Mouse (Mus musculus): ENCODE measurements around the gene Vmn1r24. TPM values are rescaled to one million over a fixed set of nuclear protein-coding genes. Genes with fewer than 3 reads are reported as not detected.

Vmn1r24 gene
- polyA plus RNA-seq (2014; fragmentation: Illumina TruSeq; extraction: RNeasy Lipid Tissue Mini Kit (QIAGEN cat#74804)): not detected

GRCm38 (mm10) chr6:57961403-57961802 lies at the start of gene Vmn1r24:
Vmn1r24 (minus strand) TSS chr6:57961503.

GRCm38 (mm10) chr6:57980710-57981109 lies 19.4 kb upstream of the Vmn1r24 start, which contains the start of gene Vmn1r25:
Vmn1r25 (minus strand) TSS chr6:57980810.

GRCm38 (mm10) chr6:57926738-57927137 lies 34.6 kb downstream of the Vmn1r24 start, which contains the start of gene Vmn1r23:
Vmn1r23 (minus strand) TSS chr6:57926838.

GRCm38 (mm10) chr6:57907928-57908327 lies 53.4 kb downstream of the Vmn1r24 start, which contains the start of gene Vmn1r22:
Vmn1r22 (minus strand) TSS chr6:57908028.

Other genes with a start within 250 kb of the Vmn1r24 start
- gene Vopp1, start 136.3 kb downstream of the Vmn1r24 start, polyA plus RNA-seq (2014; fragmentation: Illumina TruSeq; extraction: RNeasy Lipid Tissue Mini Kit (QIAGEN cat#74804)): 52.7 TPM
- not detected for gene Vmn1r21, start 111.2 kb downstream of the Vmn1r24 start, polyA plus RNA-seq (2014; fragmentation: Illumina TruSeq; extraction: RNeasy Lipid Tissue Mini Kit (QIAGEN cat#74804))
- gene Vmn1r22, start 53.5 kb downstream of the Vmn1r24 start, polyA plus RNA-seq (2014; fragmentation: Illumina TruSeq; extraction: RNeasy Lipid Tissue Mini Kit (QIAGEN cat#74804)): not detected
- gene Vmn1r23, start 34.7 kb downstream of the Vmn1r24 start, polyA plus RNA-seq (2014; fragmentation: Illumina TruSeq; extraction: RNeasy Lipid Tissue Mini Kit (QIAGEN cat#74804)): not detected
- not detected for gene Vmn1r25, start 19.3 kb upstream of the Vmn1r24 start, polyA plus RNA-seq (2014; fragmentation: Illumina TruSeq; extraction: RNeasy Lipid Tissue Mini Kit (QIAGEN cat#74804))
- gene Vmn1r26, start 53.7 kb upstream of the Vmn1r24 start, polyA plus RNA-seq (2014; fragmentation: Illumina TruSeq; extraction: RNeasy Lipid Tissue Mini Kit (QIAGEN cat#74804)): not detected

Data from ovary, adult 10 weeks (tissue).